Mouse (Mus musculus): Measurements from ENCODE around the gene Lrriq4. TPM values are rescaled to one million over a fixed set of nuclear protein-coding genes. Genes with fewer than 3 reads are reported as not detected.

Lrriq4 gene
- polyA plus RNA-seq, 1 experiment, result 45.3 TPM

GRCm38 (mm10) chr3:30602065-30602739 is 42.1 kb upstream of the Lrriq4 start, which contains the start of gene Mynn:
Gene Mynn (plus strand): TSS chr3:30602065.
- H3K27me3 ChIP-seq (ENCODE audit: control insufficient read depth, insufficient read depth, low read length), result no peaks in the 10 kb centered on the region
- peak within 1 kb of the TSS; percentile 94 for H3K4me3 ChIP-seq (ENCODE audit: control insufficient read depth, low read depth, low read length)
- H3K27ac ChIP-seq (ENCODE audit: control insufficient read depth, insufficient read depth, low read depth, low read length), result peak within 1 kb of the TSS; percentile 95
- H3K36me3 ChIP-seq (ENCODE audit: control insufficient read depth, insufficient read depth, low read length), result no peaks in the 10 kb centered on the region; the same call in 1 of the 2 replicates
- peaks cover 10% of the 10 kb centered on the region for H3K4me1 ChIP-seq (ENCODE audit: control insufficient read depth, insufficient read depth, low read length)
- peak; percentile 91 for TF ChIP-seq POLR2A (IDR thresholded peaks at IDR 0.05; ENCODE audit: control insufficient read depth, low read depth, low read length)
- TF ChIP-seq CTCF (IDR thresholded peaks at IDR 0.05; ENCODE audit: control insufficient read depth, insufficient read depth, insufficient replicate concordance, low read depth, low read length), result peak; percentile 29; the same call in 1 of the 2 replicates

DNA sequence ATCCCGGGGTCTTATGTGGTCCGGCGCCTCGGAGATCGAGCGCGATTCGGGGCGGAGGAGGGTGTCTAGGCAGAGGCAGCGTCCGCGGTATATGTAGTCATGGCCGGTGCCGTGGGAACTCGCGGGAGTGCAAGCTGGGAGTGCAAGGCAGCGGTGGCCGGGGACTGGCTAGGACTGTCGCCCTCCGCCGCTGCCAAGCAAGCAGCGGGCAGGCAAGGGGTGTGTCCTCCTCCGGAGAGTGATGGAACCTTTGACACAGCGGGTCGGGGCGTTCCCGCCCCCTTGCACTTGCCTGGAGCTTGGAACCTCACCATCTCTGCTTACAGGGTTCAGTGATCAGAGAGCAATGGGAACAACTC is 41.6 kb upstream of the Lrriq4 start:
- Histone ChIP-seq H3K4me3 (ENCODE audit: control insufficient read depth, low read depth, low read length) (peak overlapping the region; percentile 94), H3K27ac (ENCODE audit: control insufficient read depth, insufficient read depth, low read depth, low read length) (peak overlapping the region; percentile 95), H3K4me1 (ENCODE audit: control insufficient read depth, insufficient read depth, low read length) (peaks cover 10% of the 10 kb centered on the region), H3K27me3 (ENCODE audit: control insufficient read depth, insufficient read depth, low read length) (no peaks in the 10 kb centered on the region), H3K36me3 (ENCODE audit: control insufficient read depth, insufficient read depth, low read length) (no peaks in the 10 kb centered on the region; the same call in none of the 2 replicates)
- TF ChIP-seq POLR2A (IDR thresholded peaks at IDR 0.05; ENCODE audit: control insufficient read depth, low read depth, low read length) (no peak; the same call in 1 of the 2 replicates), CTCF (IDR thresholded peaks at IDR 0.05; ENCODE audit: control insufficient read depth, insufficient read depth, insufficient replicate concordance, low read depth, low read length) (no peak)

DNA sequence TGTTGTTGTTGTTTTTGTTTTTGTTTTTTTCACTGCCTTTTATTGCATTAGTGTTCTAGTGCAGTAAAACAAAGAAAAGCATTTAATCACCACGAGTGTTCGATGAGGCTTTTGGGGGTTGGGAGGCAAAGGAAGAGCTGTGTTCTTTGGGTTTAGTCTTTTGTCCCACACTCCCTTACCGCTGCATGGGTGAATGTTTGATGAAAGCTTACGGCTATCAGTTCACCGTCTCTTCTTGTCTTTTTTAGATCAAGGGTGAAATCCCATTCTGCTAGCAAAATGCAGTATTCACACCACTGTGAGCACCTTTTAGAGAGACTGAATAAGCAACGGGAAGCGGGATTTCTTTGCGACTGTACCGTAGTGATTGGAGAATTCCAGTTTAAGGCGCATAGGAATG is 41.1 kb upstream of the Lrriq4 start:
- H3K27me3 ChIP-seq (ENCODE audit: control insufficient read depth, insufficient read depth, low read length), result no peaks in the 10 kb centered on the region
- peak overlapping the region; percentile 94 for H3K4me3 ChIP-seq (ENCODE audit: control insufficient read depth, low read depth, low read length)
- peak overlapping the region; percentile 12 for H3K27ac ChIP-seq (ENCODE audit: control insufficient read depth, insufficient read depth, low read depth, low read length)
- peaks cover 10% of the 10 kb centered on the region for H3K4me1 ChIP-seq (ENCODE audit: control insufficient read depth, insufficient read depth, low read length)
- TF ChIP-seq CTCF (IDR thresholded peaks at IDR 0.05; ENCODE audit: control insufficient read depth, insufficient read depth, insufficient replicate concordance, low read depth, low read length) (no peak), POLR2A (IDR thresholded peaks at IDR 0.05; ENCODE audit: control insufficient read depth, low read depth, low read length) (no peak)
- H3K36me3 ChIP-seq (ENCODE audit: control insufficient read depth, insufficient read depth, low read length), result peaks cover 1% of the 10 kb centered on the region

GRCm38 (mm10) chr3:30608999-30609398 is 35.3 kb upstream of the Lrriq4 start:
- H3K27ac ChIP-seq (ENCODE audit: control insufficient read depth, insufficient read depth, low read depth, low read length), result no peak overlapping the region
- no peaks in the 10 kb centered on the region for H3K27me3 ChIP-seq (ENCODE audit: control insufficient read depth, insufficient read depth, low read length)
- TF ChIP-seq POLR2A (IDR thresholded peaks at IDR 0.05; ENCODE audit: control insufficient read depth, low read depth, low read length) (no peak), CTCF (IDR thresholded peaks at IDR 0.05; ENCODE audit: control insufficient read depth, insufficient read depth, insufficient replicate concordance, low read depth, low read length) (no peak)
- H3K4me3 ChIP-seq (ENCODE audit: control insufficient read depth, low read depth, low read length), result no peak overlapping the region
- H3K36me3 ChIP-seq (ENCODE audit: control insufficient read depth, insufficient read depth, low read length), result peaks cover 5% of the 10 kb centered on the region
- no peaks in the 10 kb centered on the region for H3K4me1 ChIP-seq (ENCODE audit: control insufficient read depth, insufficient read depth, low read length)

GRCm38 (mm10) chr3:30610930-30611329 is 33.4 kb upstream of the Lrriq4 start:
- peaks cover 5% of the 10 kb centered on the region for H3K36me3 ChIP-seq (ENCODE audit: control insufficient read depth, insufficient read depth, low read length)

GRCm38 (mm10) chr3:30620132-30620531 is 24.2 kb upstream of the Lrriq4 start:
- no peak overlapping the region for H3K4me3 ChIP-seq (ENCODE audit: control insufficient read depth, low read depth, low read length)
- no peaks in the 10 kb centered on the region for H3K27me3 ChIP-seq (ENCODE audit: control insufficient read depth, insufficient read depth, low read length)
- no peak for TF ChIP-seq CTCF (IDR thresholded peaks at IDR 0.05; ENCODE audit: control insufficient read depth, insufficient read depth, insufficient replicate concordance, low read depth, low read length)
- no peak for TF ChIP-seq POLR2A (IDR thresholded peaks at IDR 0.05; ENCODE audit: control insufficient read depth, low read depth, low read length)
- no peak overlapping the region for H3K27ac ChIP-seq (ENCODE audit: control insufficient read depth, insufficient read depth, low read depth, low read length)
- no peaks in the 10 kb centered on the region for H3K4me1 ChIP-seq (ENCODE audit: control insufficient read depth, insufficient read depth, low read length)
- no peaks in the 10 kb centered on the region; the same call in 1 of the 2 replicates for H3K36me3 ChIP-seq (ENCODE audit: control insufficient read depth, insufficient read depth, low read length)

More at GRCm38 (mm10) chr3:30610930-30611329, 33.4 kb upstream of the Lrriq4 start:
- Histone ChIP-seq H3K27ac (ENCODE audit: control insufficient read depth, insufficient read depth, low read depth, low read length) (no peak overlapping the region), H3K27me3 (ENCODE audit: control insufficient read depth, insufficient read depth, low read length) (no peaks in the 10 kb centered on the region), H3K4me3 (ENCODE audit: control insufficient read depth, low read depth, low read length) (no peak overlapping the region), H3K4me1 (ENCODE audit: control insufficient read depth, insufficient read depth, low read length) (no peaks in the 10 kb centered on the region)
- TF ChIP-seq CTCF (IDR thresholded peaks at IDR 0.05; ENCODE audit: control insufficient read depth, insufficient read depth, insufficient replicate concordance, low read depth, low read length) (no peak), POLR2A (IDR thresholded peaks at IDR 0.05; ENCODE audit: control insufficient read depth, low read depth, low read length) (no peak)

- Histone ChIP-seq H3K27ac (ENCODE audit: control insufficient read depth, insufficient read depth, low read depth, low read length) (no peak overlapping the region), H3K36me3 (ENCODE audit: control insufficient read depth, insufficient read depth, low read length) (peaks cover 2% of the 10 kb centered on the region; the same call in 1 of the 2 replicates), H3K4me3 (ENCODE audit: control insufficient read depth, low read depth, low read length) (no peak overlapping the region), H3K4me1 (ENCODE audit: control insufficient read depth, insufficient read depth, low read length) (no peaks in the 10 kb centered on the region), H3K27me3 (ENCODE audit: control insufficient read depth, insufficient read depth, low read length) (no peaks in the 10 kb centered on the region)
- TF ChIP-seq CTCF (IDR thresholded peaks at IDR 0.05; ENCODE audit: control insufficient read depth, insufficient read depth, insufficient replicate concordance, low read depth, low read length), result no peak
Measured at GRCm38 (mm10) chr3:30633681-30634080, 10.6 kb upstream of the Lrriq4 start.
